ENCODE assay signal across 10 mouse cellular contexts in genomic region chr2:78021905-78022304, GRCm38 (mm10).
A peak's percentile ranks its signal among the peaks of the same experiment; 100 is the strongest.
DNase-seq lines count a peak whose midpoint lies in the region; ATAC-seq lines count a peak whose summit lies in the region.
"Had no signal": no experiment of that assay in that cellular context is flagged by ENCODE, and none has a peak within 500 bp of the region (broad histone marks: within the 10 kb centered on the region; RNA-seq: fewer than 3 reads in every experiment).

No protein-coding gene starts in this region.

- no peak overlapping the region for H3K4me3 ChIP-seq in forebrain, embryonic 11.5 days (ENCODE audit: low read depth, low read length)
- H3K4me3 ChIP-seq in forebrain, embryonic 10.5 days = no peak overlapping the region
- no peak overlapping the region for H3K4me3 ChIP-seq in limb, embryonic 11.5 days (ENCODE audit: low read depth, low read length)
- H3K4me3 ChIP-seq: erythroblast, embryonic 14.5 days; liver, embryonic 15.5 days had no signal

- H3K27ac ChIP-seq in forebrain, embryonic 11.5 days (ENCODE audit: low read depth, low read length) = no peak overlapping the region
- H3K27ac ChIP-seq in forebrain, embryonic 10.5 days = no peak overlapping the region
- H3K27ac ChIP-seq in limb, embryonic 11.5 days (replicated peaks; ENCODE audit: low read depth, low read length) = no peak overlapping the region
- H3K27ac ChIP-seq: liver, embryonic 15.5 days had no signal

- ATAC-seq in forebrain, embryonic 11.5 days (replicated peaks; ENCODE audit: low FRiP score) = peak; percentile 67; the same call in 1 of the 2 replicates
- no peak for ATAC-seq in limb, embryonic 11.5 days (ENCODE audit: insufficient number of reproducible peaks, low FRiP score, low TSS enrichment, low read depth)

- no peak overlapping the region for H3K4me2 ChIP-seq in forebrain, embryonic 11.5 days (ENCODE audit: low read depth, low read length, severe bottlenecking)
- no peak overlapping the region for H3K4me2 ChIP-seq in limb, embryonic 11.5 days (ENCODE audit: low read depth, severe bottlenecking)
- H3K4me2 ChIP-seq: liver, embryonic 15.5 days had no signal

- no peaks in the 10 kb centered on the region; the same call in 1 of the 2 replicates for H3K4me1 ChIP-seq in forebrain, embryonic 11.5 days (replicated peaks; ENCODE audit: control insufficient read depth, insufficient read depth, low read length)
- H3K4me1 ChIP-seq in forebrain, embryonic 10.5 days = no peaks in the 10 kb centered on the region
- H3K4me1 ChIP-seq in limb, embryonic 11.5 days (ENCODE audit: control insufficient read depth, insufficient read depth, low read length) = no peaks in the 10 kb centered on the region
- H3K4me1 ChIP-seq: liver, embryonic 15.5 days had no signal

- no peaks in the 10 kb centered on the region for H3K9me3 ChIP-seq in forebrain, embryonic 11.5 days (ENCODE audit: control insufficient read depth, low read length)
- H3K9me3 ChIP-seq in forebrain, embryonic 10.5 days = no peaks in the 10 kb centered on the region
- no peaks in the 10 kb centered on the region for H3K9me3 ChIP-seq in limb, embryonic 11.5 days (ENCODE audit: control insufficient read depth, low read length)
- H3K9me3 ChIP-seq: liver, embryonic 15.5 days had no signal

- DNase-seq in forebrain, embryonic 11.5 days (ENCODE audit: low spot score) = peak; percentile 50
- DNase-seq in forebrain, embryonic 10.5 days (ENCODE audit: extremely low spot score, low spot score) = no peak
- DNase-seq in 416B (ENCODE audit: low read depth) = peak; percentile 18
- DNase-seq in cerebellum, postnatal 14 days = peak; percentile 42 to 49
- DNase-seq in limb, embryonic 11.5 days (ENCODE audit: low spot score) = peak; percentile 32
- DNase-seq in testis, postnatal 14 days (ENCODE audit: low spot score) = no peak
- no peak for DNase-seq in yolk sac, embryonic 10.5 days (ENCODE audit: low spot score)
- DNase-seq in spleen, postnatal 4 days (ENCODE audit: low spot score in 2 of 2) = no peak

- H3K27me3 ChIP-seq in forebrain, embryonic 11.5 days (ENCODE audit: control insufficient read depth, insufficient read depth, low read length) = no peaks in the 10 kb centered on the region
- H3K27me3 ChIP-seq in forebrain, embryonic 10.5 days (ENCODE audit: poor library complexity, severe bottlenecking) = no peaks in the 10 kb centered on the region
- H3K27me3 ChIP-seq in limb, embryonic 11.5 days (ENCODE audit: control insufficient read depth, insufficient read depth, low read length) = no peaks in the 10 kb centered on the region
- H3K27me3 ChIP-seq: liver, embryonic 15.5 days had no signal

- no peaks in the 10 kb centered on the region for H3K36me3 ChIP-seq in forebrain, embryonic 11.5 days (ENCODE audit: control insufficient read depth, insufficient read depth, low read length)
- no peaks in the 10 kb centered on the region for H3K36me3 ChIP-seq in forebrain, embryonic 10.5 days (replicated peaks)
- H3K36me3 ChIP-seq in limb, embryonic 11.5 days (ENCODE audit: control insufficient read depth, insufficient read depth, low read length) = no peaks in the 10 kb centered on the region
- H3K36me3 ChIP-seq: liver, embryonic 15.5 days had no signal

- 36% methylated on average over 5 of the region's 5 CpGs for WGBS in forebrain, embryonic 11.5 days
- 45% methylated on average over 5 of the region's 5 CpGs for WGBS in forebrain, embryonic 10.5 days
- WGBS in limb, embryonic 11.5 days = 29% methylated on average over 5 of the region's 5 CpGs

- H3K9ac ChIP-seq in forebrain, embryonic 11.5 days (ENCODE audit: low read length) = no peak overlapping the region
- H3K9ac ChIP-seq in limb, embryonic 11.5 days (ENCODE audit: low read length) = no peak overlapping the region
- H3K9ac ChIP-seq: liver, embryonic 15.5 days had no signal

Comparison
In these comparisons a context has a peak if more than half of its experiments do, and no peak if none do; other contexts are left out.
1. DNase-seq: peak in forebrain, embryonic 11.5 days (single experiment), 416B (single experiment), cerebellum, postnatal 14 days (2 of 2) and limb, embryonic 11.5 days (single experiment); none in forebrain, embryonic 10.5 days (single experiment), testis, postnatal 14 days (single experiment), yolk sac, embryonic 10.5 days (single experiment) and spleen, postnatal 4 days (0 of 2).